Comparison of ENCODE assay signal across 22 mouse cellular contexts in genomic region chr4:101669161-101669560, GRCm38 (mm10). TPM values are rescaled to one million over a fixed set of nuclear protein-coding genes. Genes with fewer than 3 reads are reported as not detected.
DNase-seq lines count a peak whose midpoint lies in the region; ATAC-seq and TF ChIP-seq lines count a peak whose summit lies in the region.
"Had no signal": no experiment of that assay in that cellular context is flagged by ENCODE, and none has a peak within 500 bp of the region (broad histone marks: within the 10 kb centered on the region; RNA-seq: fewer than 3 reads in every experiment).

No protein-coding gene starts in this region.

- peak; percentile 43 for DNase-seq in kidney, adult 2 months
- no peak for DNase-seq in kidney, adult 18-20 months
- DNase-seq in liver, postnatal 0 days = no peak
- no peak for DNase-seq in liver, embryonic 11.5 days (ENCODE audit: low spot score)
- DNase-seq in Muller cell, postnatal 12 days (ENCODE audit: inconsistent ontology term) = peak; percentile 29
- DNase-seq in brain, embryonic 14.5 days (ENCODE audit: low read depth) = peak; percentile 36
- DNase-seq in left cerebral cortex, adult 18-20 months (ENCODE audit: low spot score in 2 of 2) = no peak
- DNase-seq: adrenal gland, postnatal 14 days; cerebellum, adult 18-20 months; cerebellum, adult 9-11 months; cerebellum, postnatal 36 days; gastrocnemius, adult 2 months; gastrocnemius, postnatal 25 days; heart, postnatal 10 days; heart, postnatal 4 days had no signal

- TF ChIP-seq CTCF in kidney, adult 2 months (conservative IDR thresholded peaks at IDR 0.05; ENCODE audit: insufficient read depth, insufficient read length, low read depth, low read length) = no peak
- TF ChIP-seq CTCF in liver, postnatal 0 days (IDR thresholded peaks at IDR 0.05; ENCODE audit: low read depth) = no peak
- TF ChIP-seq CTCF in brain, embryonic 14.5 days (IDR thresholded peaks at IDR 0.05; ENCODE audit: borderline replicate concordance, extremely low read depth, insufficient read depth, insufficient read length) = no peak

- 0 out of 2 replicates have a peak, but pooled peaks cover 3% of the 10 kb centered on the region for H3K4me1 ChIP-seq in kidney, adult 2 months (ENCODE audit: control insufficient read depth, insufficient read depth, low read length)
- H3K4me1 ChIP-seq in liver, postnatal 0 days (ENCODE audit: insufficient read depth) = no peaks in the 10 kb centered on the region
- no peaks in the 10 kb centered on the region for H3K4me1 ChIP-seq in liver, embryonic 11.5 days (replicated peaks; ENCODE audit: control insufficient read depth, insufficient read depth, low read length)
- H3K4me1 ChIP-seq in midbrain, embryonic 16.5 days (ENCODE audit: control insufficient read depth, insufficient read depth, low read length) = no peaks in the 10 kb centered on the region
- H3K4me1 ChIP-seq: embryonic facial prominence, embryonic 13.5 days; hindbrain, embryonic 12.5 days had no signal

- no peak overlapping the region for H3K27ac ChIP-seq in kidney, adult 2 months (ENCODE audit: insufficient read depth, low read depth, low read length)
- 0 out of 2 replicates have a peak overlapping the region, but pooled peaks have one; percentile 13 for H3K27ac ChIP-seq in liver, postnatal 0 days (ENCODE audit: low read depth)
- H3K27ac ChIP-seq in liver, embryonic 11.5 days (ENCODE audit: low read depth, low read length) = no peak overlapping the region
- H3K27ac ChIP-seq in midbrain, embryonic 16.5 days (ENCODE audit: low read length) = no peak overlapping the region
- H3K27ac ChIP-seq: embryonic facial prominence, embryonic 13.5 days; forebrain, embryonic 12.5 days; gastrocnemius, adult 2 months; hindbrain, embryonic 12.5 days had no signal

- no peak overlapping the region for H3K4me3 ChIP-seq in kidney, adult 2 months (ENCODE audit: insufficient read depth, low read depth, low read length)
- H3K4me3 ChIP-seq in liver, postnatal 0 days (ENCODE audit: low read depth, low read length) = no peak overlapping the region
- no peak overlapping the region for H3K4me3 ChIP-seq in liver, embryonic 11.5 days (ENCODE audit: low read depth, low read length)
- H3K4me3 ChIP-seq in midbrain, embryonic 16.5 days (ENCODE audit: low read depth, low read length) = no peak overlapping the region
- H3K4me3 ChIP-seq: embryonic facial prominence, embryonic 13.5 days; forebrain, embryonic 12.5 days; gastrocnemius, adult 2 months; hindbrain, embryonic 12.5 days had no signal

- WGBS in kidney, adult 2 months = 61% methylated on average over 5 of the region's 5 CpGs
- WGBS in liver, postnatal 0 days (ENCODE audit: insufficient replicate concordance) = 79% methylated on average over 5 of the region's 5 CpGs
- WGBS in liver, embryonic 11.5 days = 77% methylated on average over 5 of the region's 5 CpGs
- WGBS in midbrain, embryonic 16.5 days = 66% methylated on average over 5 of the region's 5 CpGs

- no peak for TF ChIP-seq EP300 in liver, postnatal 0 days (IDR thresholded peaks at IDR 0.05; ENCODE audit: low read depth)

- no peak for TF ChIP-seq POLR2A in kidney, adult 2 months (IDR thresholded peaks at IDR 0.05; ENCODE audit: low read depth, low read length)
- TF ChIP-seq POLR2A in brain, embryonic 14.5 days (IDR thresholded peaks at IDR 0.05; ENCODE audit: borderline replicate concordance, extremely low read depth, insufficient read depth, insufficient read length, poor library complexity, severe bottlenecking) = no peak

- H3K36me3 ChIP-seq in kidney, adult 2 months (ENCODE audit: control insufficient read depth, insufficient read depth, low read length) = no peaks in the 10 kb centered on the region
- H3K36me3 ChIP-seq in liver, postnatal 0 days (replicated peaks; ENCODE audit: insufficient read depth, low read length) = no peaks in the 10 kb centered on the region
- H3K36me3 ChIP-seq in liver, embryonic 11.5 days (ENCODE audit: control insufficient read depth, insufficient read depth, low read length) = no peaks in the 10 kb centered on the region
- no peaks in the 10 kb centered on the region for H3K36me3 ChIP-seq in midbrain, embryonic 16.5 days (ENCODE audit: control insufficient read depth, insufficient read depth, low read length)
- H3K36me3 ChIP-seq: embryonic facial prominence, embryonic 13.5 days; forebrain, embryonic 12.5 days; hindbrain, embryonic 12.5 days had no signal

- no peak overlapping the region for H3K9ac ChIP-seq in liver, postnatal 0 days (replicated peaks)
- no peak overlapping the region for H3K9ac ChIP-seq in liver, embryonic 11.5 days (ENCODE audit: low read depth, low read length)
- H3K9ac ChIP-seq in midbrain, embryonic 16.5 days (ENCODE audit: low read depth, low read length) = no peak overlapping the region
- H3K9ac ChIP-seq: embryonic facial prominence, embryonic 13.5 days; forebrain, embryonic 12.5 days; hindbrain, embryonic 12.5 days had no signal

- H3K9me3 ChIP-seq in liver, postnatal 0 days (ENCODE audit: low read length) = 0 out of 2 replicates have a peak, but pooled peaks cover 2% of the 10 kb centered on the region
- no peaks in the 10 kb centered on the region for H3K9me3 ChIP-seq in liver, embryonic 11.5 days (ENCODE audit: control insufficient read depth, low read length)
- no peaks in the 10 kb centered on the region for H3K9me3 ChIP-seq in midbrain, embryonic 16.5 days (replicated peaks; ENCODE audit: control insufficient read depth, low read length, poor library complexity, severe bottlenecking)
- H3K9me3 ChIP-seq: embryonic facial prominence, embryonic 13.5 days had no signal

- no peak overlapping the region for H3K4me2 ChIP-seq in liver, postnatal 0 days (ENCODE audit: low read depth, low read length)
- no peak overlapping the region for H3K4me2 ChIP-seq in liver, embryonic 11.5 days
- no peak overlapping the region for H3K4me2 ChIP-seq in midbrain, embryonic 16.5 days (ENCODE audit: low read length)
- H3K4me2 ChIP-seq: embryonic facial prominence, embryonic 13.5 days; forebrain, embryonic 12.5 days; hindbrain, embryonic 12.5 days had no signal

- no peaks in the 10 kb centered on the region for H3K27me3 ChIP-seq in kidney, adult 2 months (replicated peaks; ENCODE audit: control insufficient read depth, insufficient read depth, low read length)
- H3K27me3 ChIP-seq in liver, postnatal 0 days (ENCODE audit: insufficient read depth, low read length) = no peaks in the 10 kb centered on the region
- H3K27me3 ChIP-seq in liver, embryonic 11.5 days (replicated peaks; ENCODE audit: control insufficient read depth, insufficient read depth, low read length) = no peaks in the 10 kb centered on the region
- H3K27me3 ChIP-seq in midbrain, embryonic 16.5 days (ENCODE audit: control insufficient read depth, insufficient read depth, low read depth, low read length) = no peaks in the 10 kb centered on the region
- H3K27me3 ChIP-seq: CH12.LX; embryonic facial prominence, embryonic 13.5 days; forebrain, embryonic 12.5 days; hindbrain, embryonic 12.5 days had no signal

- no peak for ATAC-seq in liver, postnatal 0 days
- no peak for ATAC-seq in liver, embryonic 11.5 days (replicated peaks; ENCODE audit: low FRiP score)
- ATAC-seq in midbrain, embryonic 16.5 days = no peak
- ATAC-seq: hindbrain, embryonic 16.5 days had no signal

RNA-seq across cellular contexts. Expression of gene Leprot, which starts 21.6 kb away (rescaled TPM):
- 61.8 and 71.7 TPM in 2 replicates for polyA plus RNA-seq in kidney, adult 2 months (2012; rRNA removed)
- polyA plus RNA-seq in liver, postnatal 0 days (2015; fragmentation: Nextera tagmentation; extraction: Ambion mirVana) = 39.7 and 41.1 TPM in 2 replicates
- 70.8 and 79.0 TPM in 2 replicates for polyA plus RNA-seq in liver, embryonic 11.5 days (2014; fragmentation: Nextera tagmentation; extraction: Ambion mirVana)
- polyA plus RNA-seq in brain, embryonic 14.5 days (2012; rRNA removed) = 83.5 and 100.0 TPM in 2 replicates
- total RNA-seq in left cerebral cortex, adult 18-20 months (2021) = 10 to 100 TPM; 25.8 to 26.9 TPM
- 108 and 111 TPM in 2 replicates for polyA plus RNA-seq in midbrain, embryonic 16.5 days (2015; fragmentation: Nextera tagmentation; extraction: Ambion mirVana)

RNA-seq across cellular contexts. Expression of gene Lepr, which starts 48.0 kb away (rescaled TPM):
- 3.5 and 5.3 TPM in 2 replicates for polyA plus RNA-seq in kidney, adult 2 months (2012; rRNA removed)
- polyA plus RNA-seq in liver, postnatal 0 days (2015; fragmentation: Nextera tagmentation; extraction: Ambion mirVana) = 19.0 and 30.1 TPM in 2 replicates
- 0.43 and 0.91 TPM in 2 replicates for polyA plus RNA-seq in liver, embryonic 11.5 days (2014; fragmentation: Nextera tagmentation; extraction: Ambion mirVana)
- polyA plus RNA-seq in brain, embryonic 14.5 days (2012; rRNA removed) = 1.7 and 3.5 TPM in 2 replicates
- 1 to 10 TPM; 4.4 to 7.0 TPM for total RNA-seq in left cerebral cortex, adult 18-20 months (2021)
- 2.5 and 3.6 TPM in 2 replicates for polyA plus RNA-seq in midbrain, embryonic 16.5 days (2015; fragmentation: Nextera tagmentation; extraction: Ambion mirVana)
- total RNA-seq: CH12.LX; granulocyte monocyte progenitor cell, adult 5-6 weeks had no signal

Comparison
In these comparisons a context has a peak if more than half of its experiments do, and no peak if none do; other contexts are left out.
1. DNase-seq: peak in kidney, adult 2 months (single experiment), Muller cell, postnatal 12 days (single experiment) and brain, embryonic 14.5 days (single experiment); none in kidney, adult 18-20 months (single experiment), liver, postnatal 0 days (single experiment), liver, embryonic 11.5 days (single experiment) and left cerebral cortex, adult 18-20 months (0 of 2).